Mouse (Mus musculus) layer of hippocampus, adult 9-11 months (tissue): Measurements from ENCODE around the gene Gse1.
"Not testable (repeated sequence)": the region's sequence is repeated elsewhere in the genome, so short reads cannot be mapped to it uniquely, and the experiment has no call there.

Experiments
- DNase-seq: peaks from one replicate; pipeline ENCODE4 v3.0.0; 2022

Gene Gse1

GRCm38 (mm10) chr8:120356067-120356466, 127.8 kb downstream of the Gse1 start:
- DNase-seq: no peak

- DNase-seq: no peak
These were observed 129.2 kb downstream of the Gse1 start for GRCm38 (mm10) chr8:120357504-120357903.

- peak; percentile 66 for DNase-seq
These were observed 133.0 kb downstream of the Gse1 start for GRCm38 (mm10) chr8:120361301-120361700.

GRCm38 (mm10) chr8:120363552-120364071, 135.4 kb downstream of the Gse1 start:
- DNase-seq: no peak

GRCm38 (mm10) chr8:120364093-120364725, 136.0 kb downstream of the Gse1 start:
- peak; percentile 45 for DNase-seq

- no peak for DNase-seq
These were observed 138.6 kb downstream of the Gse1 start for GRCm38 (mm10) chr8:120366840-120367239.

- DNase-seq: not testable (repeated sequence)
These were observed 139.9 kb downstream of the Gse1 start for GRCm38 (mm10) chr8:120368191-120368590.

GRCm38 (mm10) chr8:120368814-120369649, 140.8 kb downstream of the Gse1 start:
- peak; percentile 93 for DNase-seq

- DNase-seq: no peak
These were observed 141.7 kb downstream of the Gse1 start for GRCm38 (mm10) chr8:120369956-120370355.

GRCm38 (mm10) chr8:120370461-120370860, 142.2 kb downstream of the Gse1 start:
- DNase-seq: no peak

- DNase-seq: no peak
These were observed 142.9 kb downstream of the Gse1 start for GRCm38 (mm10) chr8:120371146-120371545.

- DNase-seq: no peak
These were observed 143.6 kb downstream of the Gse1 start for GRCm38 (mm10) chr8:120371725-120372457.

GRCm38 (mm10) chr8:120372684-120373083, 144.4 kb downstream of the Gse1 start:
- DNase-seq: no peak

GRCm38 (mm10) chr8:120373621-120374020, 145.4 kb downstream of the Gse1 start:
- no peak for DNase-seq

- no peak for DNase-seq
These were observed 145.8 kb downstream of the Gse1 start for GRCm38 (mm10) chr8:120374070-120374469.

GRCm38 (mm10) chr8:120374514-120374913, 146.3 kb downstream of the Gse1 start:
- DNase-seq: no peak

- DNase-seq: no peak
These were observed 146.9 kb downstream of the Gse1 start for GRCm38 (mm10) chr8:120375170-120375569.

- DNase-seq: no peak
These were observed 148.0 kb downstream of the Gse1 start for GRCm38 (mm10) chr8:120376215-120376614.

GRCm38 (mm10) chr8:120376847-120377802, 148.9 kb downstream of the Gse1 start:
- no peak for DNase-seq

GRCm38 (mm10) chr8:120377803-120378189, 149.5 kb downstream of the Gse1 start:
- DNase-seq: no peak

GRCm38 (mm10) chr8:120378306-120378705, 150.1 kb downstream of the Gse1 start:
- no peak for DNase-seq

- DNase-seq: no peak
These were observed 150.8 kb downstream of the Gse1 start for GRCm38 (mm10) chr8:120379015-120379414.
